16 mouse cellular contexts compared by ENCODE assay signal in the genomic region with DNA sequence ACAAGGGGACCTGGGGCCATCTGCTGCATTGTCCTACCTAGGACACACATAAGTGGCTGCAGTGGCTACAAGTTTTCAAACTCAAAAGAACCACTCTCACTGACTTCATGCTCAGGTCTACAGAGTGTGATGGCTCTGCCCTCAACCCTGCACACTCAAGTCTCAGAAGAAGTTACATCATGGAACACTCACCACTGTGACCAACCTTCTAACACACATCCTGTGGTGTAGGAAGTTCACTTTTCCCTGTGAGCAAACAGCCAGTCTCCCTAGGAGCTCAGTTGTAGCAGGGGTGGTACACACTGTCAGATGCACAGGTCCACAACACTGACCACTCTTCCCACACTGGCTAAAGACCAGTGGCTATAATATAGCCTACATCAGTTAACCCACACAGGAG. TPM values are rescaled to one million over a fixed set of nuclear protein-coding genes. Genes with fewer than 3 reads are reported as not detected.
DNase-seq lines count a peak whose midpoint lies in the region; ATAC-seq and TF ChIP-seq lines count a peak whose summit lies in the region.
"Had no signal": no experiment of that assay in that cellular context is flagged by ENCODE, and none has a peak within 500 bp of the region (broad histone marks: within the 10 kb centered on the region; RNA-seq: fewer than 3 reads in every experiment).

No protein-coding gene starts in this region.

- no peak overlapping the region for H3K4me3 ChIP-seq in forebrain, embryonic 11.5 days (ENCODE audit: low read depth, low read length)
- H3K4me3 ChIP-seq in forebrain, embryonic 14.5 days (ENCODE audit: low read depth, low read length): no peak overlapping the region
- H3K4me3 ChIP-seq in lung, embryonic 14.5 days (ENCODE audit: low read depth, low read length): no peak overlapping the region
- H3K4me3 ChIP-seq in CH12.LX (replicated peaks in 1 of 3; ENCODE audit: low read depth in 2 of 3, low read length in 2 of 3, poor library complexity in 1 of 3): no peak overlapping the region
- no peak overlapping the region for H3K4me3 ChIP-seq in macrophage (ENCODE audit: inconsistent target)
- H3K4me3 ChIP-seq: embryonic facial prominence, embryonic 13.5 days; heart, embryonic 15.5 days; hindbrain, embryonic 15.5 days; myocyte had no signal

- no peak for TF ChIP-seq EP300 in CH12.LX (IDR thresholded peaks at IDR 0.05; ENCODE audit: low read length)

- H3K4me2 ChIP-seq in forebrain, embryonic 11.5 days (ENCODE audit: low read depth, low read length, severe bottlenecking): no peak overlapping the region
- no peak overlapping the region for H3K4me2 ChIP-seq in forebrain, embryonic 14.5 days (ENCODE audit: low read length)
- no peak overlapping the region for H3K4me2 ChIP-seq in lung, embryonic 14.5 days
- H3K4me2 ChIP-seq in CH12.LX (ENCODE audit: insufficient read depth, low read depth, poor library complexity, severe bottlenecking): no peak overlapping the region
- H3K4me2 ChIP-seq: embryonic facial prominence, embryonic 13.5 days; heart, embryonic 15.5 days; hindbrain, embryonic 15.5 days had no signal

- dilution Hi-C loops in CH12.LX (cut with MboI; ENCODE audit: extremely low pct_ligation_motif_present, extremely low pct_unique_long_range_greater_than_20kb, low sequenced_read_pairs): no loop called here

- no peaks in the 10 kb centered on the region for H3K9me3 ChIP-seq in forebrain, embryonic 11.5 days (ENCODE audit: control insufficient read depth, low read length)
- H3K9me3 ChIP-seq in forebrain, embryonic 14.5 days (replicated peaks; ENCODE audit: control insufficient read depth, low read length): no peaks in the 10 kb centered on the region
- no peaks in the 10 kb centered on the region for H3K9me3 ChIP-seq in lung, embryonic 14.5 days (ENCODE audit: low read depth, low read length)
- no peaks in the 10 kb centered on the region for H3K9me3 ChIP-seq in CH12.LX (replicated peaks; ENCODE audit: low read length)
- H3K9me3 ChIP-seq: embryonic facial prominence, embryonic 13.5 days; heart, embryonic 15.5 days; hindbrain, embryonic 15.5 days had no signal

- in situ Hi-C loops in CH12.LX (cut with MboI; ENCODE audit: low pct_ligation_motif_present, low pct_unique_long_range_greater_than_20kb, low sequenced_read_pairs): no loop called here

- TF ChIP-seq POLR2A in CH12.LX (IDR thresholded peaks at IDR 0.05; ENCODE audit: low read depth, low read length): no peak

- TF ChIP-seq CTCF in lung, embryonic 14.5 days (IDR thresholded peaks at IDR 0.05; ENCODE audit: low read depth): no peak
- TF ChIP-seq CTCF in CH12.LX (conservative IDR thresholded peaks at IDR 0.05 in 1 of 2, IDR thresholded peaks at IDR 0.05 in 1 of 2; ENCODE audit: low read depth in 2 of 2, low read length in 2 of 2): no peak

- no peaks in the 10 kb centered on the region; the same call in 1 of the 2 replicates for H3K4me1 ChIP-seq in forebrain, embryonic 11.5 days (replicated peaks; ENCODE audit: control insufficient read depth, insufficient read depth, low read length)
- peaks cover 6% of the 10 kb centered on the region; the same call in 1 of the 2 replicates for H3K4me1 ChIP-seq in forebrain, embryonic 14.5 days (ENCODE audit: control insufficient read depth, insufficient read depth, low read length)
- H3K4me1 ChIP-seq in lung, embryonic 14.5 days (ENCODE audit: insufficient read depth): no peaks in the 10 kb centered on the region
- peaks cover 28 to 52% of the 10 kb centered on the region in 2 experiments for H3K4me1 ChIP-seq in CH12.LX (ENCODE audit: control insufficient read depth in 1 of 2, insufficient read depth in 2 of 2)

- H3K79me2 ChIP-seq in CH12.LX (replicated peaks; ENCODE audit: control insufficient read depth, extremely low read depth, insufficient read depth, poor library complexity, severe bottlenecking): peaks cover 12% of the 10 kb centered on the region
- peaks cover 64% of the 10 kb centered on the region for H3K79me2 ChIP-seq in macrophage (ENCODE audit: inconsistent target)

- DNase-seq in forebrain, embryonic 11.5 days (ENCODE audit: low spot score): no peak
- no peak for DNase-seq in forebrain, embryonic 14.5 days (ENCODE audit: low spot score)
- no peak for DNase-seq in lung, embryonic 14.5 days
- DNase-seq in lung, postnatal 4 days: no peak
- no peak for DNase-seq in CH12.LX (ENCODE audit: extremely low read depth)
- DNase-seq in frontal cortex, adult 2 months (ENCODE audit: extremely low spot score in 1 of 2, low spot score in 1 of 2): no peak
- DNase-seq in embryo, embryonic 11 days: no peak

- peaks cover 7% of the 10 kb centered on the region; the same call in 1 of the 2 replicates for H3K36me3 ChIP-seq in forebrain, embryonic 11.5 days (ENCODE audit: control insufficient read depth, insufficient read depth, low read length)
- H3K36me3 ChIP-seq in forebrain, embryonic 14.5 days (ENCODE audit: control insufficient read depth, insufficient read depth, low read length): peaks cover 39% of the 10 kb centered on the region
- peaks cover 44% of the 10 kb centered on the region for H3K36me3 ChIP-seq in lung, embryonic 14.5 days (ENCODE audit: insufficient read depth)
- H3K36me3 ChIP-seq in CH12.LX (replicated peaks in 1 of 2; ENCODE audit: control insufficient read depth in 1 of 2, insufficient read depth in 1 of 2, low read length in 1 of 2) (peaks cover 42 to 78% of the 10 kb centered on the region in 2 experiments), macrophage (ENCODE audit: inconsistent target) (peaks cover 47% of the 10 kb centered on the region)

- peak; percentile 14; the same call in 1 of the 2 replicates for ATAC-seq in forebrain, embryonic 11.5 days (replicated peaks; ENCODE audit: low FRiP score)
- no peak; the same call in 1 of the 2 replicates for ATAC-seq in forebrain, embryonic 14.5 days
- peak; percentile 6; the same call in 1 of the 2 replicates for ATAC-seq in lung, embryonic 14.5 days (ENCODE audit: insufficient read depth)

- H3K27ac ChIP-seq in forebrain, embryonic 11.5 days (ENCODE audit: low read depth, low read length): no peak overlapping the region
- no peak overlapping the region for H3K27ac ChIP-seq in forebrain, embryonic 14.5 days (ENCODE audit: low read depth, low read length)
- no peak overlapping the region for H3K27ac ChIP-seq in lung, embryonic 14.5 days (ENCODE audit: low read depth)
- H3K27ac ChIP-seq in CH12.LX (ENCODE audit: insufficient read depth, low read depth): peak overlapping the region; percentile 3; the same call in 1 of the 2 replicates
- peak overlapping the region; percentile 88; the same call in 1 of the 2 replicates for H3K27ac ChIP-seq in macrophage
- H3K27ac ChIP-seq: hindbrain, embryonic 15.5 days had no signal

- H3K9ac ChIP-seq in forebrain, embryonic 11.5 days (ENCODE audit: low read length): no peak overlapping the region
- no peak overlapping the region for H3K9ac ChIP-seq in forebrain, embryonic 14.5 days (ENCODE audit: low read length)
- H3K9ac ChIP-seq in lung, embryonic 14.5 days: no peak overlapping the region
- H3K9ac ChIP-seq in CH12.LX (ENCODE audit: insufficient read depth, low read depth): no peak overlapping the region
- H3K9ac ChIP-seq: embryonic facial prominence, embryonic 13.5 days; heart, embryonic 15.5 days; hindbrain, embryonic 15.5 days had no signal

- no peaks in the 10 kb centered on the region for H3K27me3 ChIP-seq in forebrain, embryonic 11.5 days (ENCODE audit: control insufficient read depth, insufficient read depth, low read length)
- no peaks in the 10 kb centered on the region for H3K27me3 ChIP-seq in forebrain, embryonic 14.5 days (replicated peaks; ENCODE audit: control insufficient read depth, insufficient read depth, low read length)
- no peaks in the 10 kb centered on the region for H3K27me3 ChIP-seq in lung, embryonic 14.5 days (ENCODE audit: insufficient read depth, low read length)
- H3K27me3 ChIP-seq in CH12.LX (replicated peaks): no peaks in the 10 kb centered on the region
- H3K27me3 ChIP-seq: embryonic facial prominence, embryonic 13.5 days; heart, embryonic 15.5 days; hindbrain, embryonic 15.5 days; Patski had no signal

- no peak for TF ChIP-seq RAD21 in CH12.LX (IDR thresholded peaks at IDR 0.05; ENCODE audit: low read depth, low read length)

RNA-seq across cellular contexts. Expression of a gene that starts 16.0 kb away (rescaled TPM):
- 4.0 and 4.4 TPM in 2 replicates for polyA plus RNA-seq in forebrain, embryonic 11.5 days (2014; fragmentation: Nextera tagmentation; extraction: Ambion mirVana)
- 9.9 and 10.0 TPM in 2 replicates for polyA plus RNA-seq in forebrain, embryonic 14.5 days (2014; fragmentation: Nextera tagmentation; extraction: Ambion mirVana)
- 3.6 and 4.3 TPM in 2 replicates for polyA plus RNA-seq in lung, embryonic 14.5 days (2014; fragmentation: Nextera tagmentation; extraction: Ambion mirVana)
- total RNA-seq in CH12.LX (2012; rRNA removed) (8.0 and 9.5 TPM in 2 replicates), CH12.LX (2014; rRNA removed) (3.3 and 3.6 TPM in 2 replicates)
- polyA plus RNA-seq in CH12.LX (2012; ENCODE audit: insufficient read length, low read depth) (8.4 and 10.5 TPM in 2 replicates), macrophage (2018) (0.68 TPM in 1 of 3 replicates, not detected in the others)
- total RNA-seq in macrophage (2018; cell fraction: chromatin; rRNA removed): not detected
- total RNA-seq in macrophage (2018; cell fraction: cytosol; rRNA removed): 1 to 10 TPM in 3 of 26 experiments, under 1 TPM in 13, not detected in 10; 0.14 to 1.8 (median 0.49) TPM
- 1 to 10 TPM in 2 of 26 experiments, under 1 TPM in 1, not detected in 23; 0.72 to 3.0 (median 1.6) TPM for total RNA-seq in macrophage (2018; cell fraction: nucleus; rRNA removed)
- 41.1 and 45.9 TPM in 2 replicates for polyA plus RNA-seq in frontal cortex, adult 2 months (2012; rRNA removed)
- total RNA-seq: common myeloid progenitor, adult 5-6 weeks had no signal

RNA-seq across cellular contexts. Expression of a gene that starts 16.1 kb away (rescaled TPM):
- polyA plus RNA-seq in forebrain, embryonic 11.5 days (2014; fragmentation: Nextera tagmentation; extraction: Ambion mirVana): 153 and 155 TPM in 2 replicates
- 180 and 216 TPM in 2 replicates for polyA plus RNA-seq in forebrain, embryonic 14.5 days (2014; fragmentation: Nextera tagmentation; extraction: Ambion mirVana)
- polyA plus RNA-seq in lung, embryonic 14.5 days (2014; fragmentation: Nextera tagmentation; extraction: Ambion mirVana): 163 and 171 TPM in 2 replicates
- total RNA-seq in CH12.LX (2012; rRNA removed) (153 and 177 TPM in 2 replicates), CH12.LX (2014; rRNA removed) (60.9 and 74.7 TPM in 2 replicates)
- polyA plus RNA-seq in CH12.LX (2012; ENCODE audit: insufficient read length, low read depth) (90.1 and 104 TPM in 2 replicates), macrophage (2018) (46.3 to 85.8 TPM (median 78.8 TPM) in 3 replicates)
- total RNA-seq in macrophage (2018; cell fraction: chromatin; rRNA removed): 10 to 100 TPM in 6 of 26 experiments, 1 to 10 TPM in 19, under 1 TPM in 1; 0.81 to 18.8 (median 6.0) TPM
- total RNA-seq in macrophage (2018; cell fraction: cytosol; rRNA removed): 100 to 1,000 TPM in 3 of 26 experiments, 10 to 100 TPM in 23; 70.4 to 103 (median 93.4) TPM
- 10 to 100 TPM; 10.9 to 49.2 (median 25.6) TPM for total RNA-seq in macrophage (2018; cell fraction: nucleus; rRNA removed)
- polyA plus RNA-seq in frontal cortex, adult 2 months (2012; rRNA removed): 189 and 193 TPM in 2 replicates

RNA-seq across cellular contexts. Expression of a gene that starts 16.5 kb away (rescaled TPM):
- 5.2 and 6.0 TPM in 2 replicates for polyA plus RNA-seq in forebrain, embryonic 11.5 days (2014; fragmentation: Nextera tagmentation; extraction: Ambion mirVana)
- 2.5 and 3.1 TPM in 2 replicates for polyA plus RNA-seq in forebrain, embryonic 14.5 days (2014; fragmentation: Nextera tagmentation; extraction: Ambion mirVana)
- polyA plus RNA-seq in lung, embryonic 14.5 days (2014; fragmentation: Nextera tagmentation; extraction: Ambion mirVana): 3.8 and 4.3 TPM in 2 replicates
- total RNA-seq in CH12.LX (2012; rRNA removed) (1.5 and 1.8 TPM in 2 replicates), CH12.LX (2014; rRNA removed) (0.35 and 0.44 TPM in 2 replicates)
- polyA plus RNA-seq in CH12.LX (2012; ENCODE audit: insufficient read length, low read depth) (1.7 and 2.3 TPM in 2 replicates), macrophage (2018) (0.22 to 0.84 TPM in 2 of 3 replicates, not detected in the other)
- under 1 TPM in 5 of 26 experiments, not detected in 21; 0.55 to 0.86 (median 0.70) TPM for total RNA-seq in macrophage (2018; cell fraction: chromatin; rRNA removed)
- under 1 TPM in 24 of 26 experiments, not detected in 2; 0.09 to 0.80 (median 0.35) TPM for total RNA-seq in macrophage (2018; cell fraction: cytosol; rRNA removed)
- 1 to 10 TPM in 2 of 26 experiments, under 1 TPM in 9, not detected in 15; 0.39 to 1.2 (median 0.60) TPM for total RNA-seq in macrophage (2018; cell fraction: nucleus; rRNA removed)
- 0.22 and 0.46 TPM in 2 replicates for polyA plus RNA-seq in frontal cortex, adult 2 months (2012; rRNA removed)
- total RNA-seq: common myeloid progenitor, adult 5-6 weeks; left cerebral cortex, postnatal 4 days; liver, adult 2 months had no signal

RNA-seq across cellular contexts. Expression of a gene that starts 31.0 kb away (rescaled TPM):
- polyA plus RNA-seq in forebrain, embryonic 11.5 days (2014; fragmentation: Nextera tagmentation; extraction: Ambion mirVana): 0.20 and 0.35 TPM in 2 replicates
- polyA plus RNA-seq in forebrain, embryonic 14.5 days (2014; fragmentation: Nextera tagmentation; extraction: Ambion mirVana): 2.0 and 2.6 TPM in 2 replicates
- polyA plus RNA-seq in lung, embryonic 14.5 days (2014; fragmentation: Nextera tagmentation; extraction: Ambion mirVana): 0.25 and 0.31 TPM in 2 replicates
- total RNA-seq in CH12.LX (2012; rRNA removed): 0.08 TPM in 2 replicates
- total RNA-seq in CH12.LX (2014; rRNA removed): 0.04 TPM in 1 of 2 replicates, not detected in the other
- 0.07 TPM in 1 of 2 replicates, not detected in the other for polyA plus RNA-seq in CH12.LX (2012; ENCODE audit: insufficient read length, low read depth)
- total RNA-seq in macrophage (2018; cell fraction: chromatin; rRNA removed): under 1 TPM in 1 of 26 experiments, not detected in 25; 0.19 TPM
- under 1 TPM in 1 of 26 experiments, not detected in 25; 0.05 TPM for total RNA-seq in macrophage (2018; cell fraction: cytosol; rRNA removed)
- total RNA-seq in macrophage (2018; cell fraction: nucleus; rRNA removed): under 1 TPM in 1 of 26 experiments, not detected in 25; 0.12 TPM
- polyA plus RNA-seq in macrophage (2018): not detected in 3 replicates
- 1.4 and 1.9 TPM in 2 replicates for polyA plus RNA-seq in frontal cortex, adult 2 months (2012; rRNA removed)
- total RNA-seq: common myeloid progenitor, adult 5-6 weeks; liver, adult 2 months had no signal

Comparison
In these comparisons a context has a peak if more than half of its experiments do, and no peak if none do; other contexts are left out.
1. H3K27ac ChIP-seq: peak in CH12.LX (single experiment) and macrophage (single experiment); none in forebrain, embryonic 11.5 days (single experiment), forebrain, embryonic 14.5 days (single experiment) and lung, embryonic 14.5 days (single experiment).